Mouse (Mus musculus) ovary, adult 18-20 months (tissue): ENCODE measurements around the gene Mid2.
"Not testable (repeated sequence)": the region's sequence is repeated elsewhere in the genome, so short reads cannot be mapped to it uniquely, and the experiment has no call there.

Source experiments
- DNase-seq: peaks from one replicate; pipeline ENCODE4 v3.0.0; 2022; ENCODE audit warnings: low spot score, mixed read lengths

The Mid2 gene

DNA sequence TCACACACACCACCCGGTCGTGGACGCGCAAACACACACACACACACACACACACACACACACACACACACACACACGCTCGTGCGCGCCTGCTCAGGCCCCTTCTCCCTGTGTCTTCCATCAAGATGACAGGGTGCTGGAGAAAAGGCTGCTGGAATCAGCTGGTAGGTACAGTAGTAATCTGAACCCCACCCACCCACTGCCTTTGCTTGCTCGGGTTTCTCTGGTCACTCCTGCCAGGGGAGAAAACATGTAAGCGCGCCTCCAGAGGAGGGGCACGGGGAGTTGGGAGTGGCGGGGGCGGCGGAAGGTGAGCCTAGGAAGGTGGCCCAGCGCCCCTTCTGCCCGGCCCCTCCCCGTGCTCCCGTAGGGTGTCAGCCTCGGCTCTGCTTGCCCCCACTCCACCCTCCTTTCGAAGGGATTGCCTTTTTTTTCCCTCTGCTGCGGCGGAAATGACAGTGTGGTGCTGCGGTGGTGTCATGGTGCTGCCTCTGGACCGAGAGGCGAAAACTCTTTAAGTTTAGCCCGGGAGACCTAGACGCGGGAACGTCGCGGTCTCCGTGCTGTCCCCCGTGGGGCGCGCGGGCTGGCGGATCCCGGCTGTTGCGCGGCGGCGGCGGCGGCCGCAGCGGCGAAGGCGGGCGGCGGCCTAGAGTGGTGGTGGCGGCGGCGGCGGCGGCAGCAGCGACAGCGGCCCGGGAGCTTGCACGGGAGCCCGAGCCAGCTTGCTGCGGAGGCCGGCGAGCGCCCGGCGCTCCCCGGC is at the start of gene Mid2:
Mid2 (plus strand) TSS at position 121 of the 763 bp plus-strand sequence.
- peak; percentile 16 for DNase-seq

DNA sequence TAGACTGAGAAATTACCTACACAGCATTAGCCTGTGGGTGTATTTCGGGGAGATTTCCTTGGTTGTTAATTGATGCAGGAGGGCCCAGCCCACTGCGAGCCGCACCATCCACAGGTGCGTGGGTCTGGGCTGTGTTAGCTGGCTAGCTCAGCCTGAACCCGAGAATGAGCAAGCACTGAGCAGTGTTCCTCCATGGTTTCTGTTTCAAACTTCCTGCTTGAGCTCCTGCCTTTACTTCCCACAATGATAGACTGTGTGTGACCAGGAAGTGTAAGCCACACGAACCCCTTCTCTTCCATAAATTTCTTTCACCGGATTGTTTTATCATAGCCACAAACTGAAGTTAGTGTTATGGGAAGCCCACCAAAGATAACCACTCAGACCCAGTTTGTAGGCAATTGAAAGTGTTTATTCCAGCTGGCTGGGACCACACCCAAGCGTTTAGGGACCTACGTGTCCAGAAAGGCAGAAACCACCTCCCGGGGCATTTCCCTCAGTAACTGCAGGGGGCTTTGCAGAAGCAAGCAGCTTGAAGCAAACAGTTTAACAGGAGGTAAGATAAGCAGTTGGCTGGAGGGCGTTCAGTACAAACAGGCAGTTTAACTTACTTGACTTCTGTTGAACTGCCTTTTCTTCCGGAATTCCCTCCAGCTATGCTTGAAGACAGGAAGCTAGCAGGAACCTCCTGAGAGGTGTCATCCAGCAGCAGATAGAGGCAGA is 39.4 kb upstream of the Mid2 start:
- no peak for DNase-seq

DNA sequence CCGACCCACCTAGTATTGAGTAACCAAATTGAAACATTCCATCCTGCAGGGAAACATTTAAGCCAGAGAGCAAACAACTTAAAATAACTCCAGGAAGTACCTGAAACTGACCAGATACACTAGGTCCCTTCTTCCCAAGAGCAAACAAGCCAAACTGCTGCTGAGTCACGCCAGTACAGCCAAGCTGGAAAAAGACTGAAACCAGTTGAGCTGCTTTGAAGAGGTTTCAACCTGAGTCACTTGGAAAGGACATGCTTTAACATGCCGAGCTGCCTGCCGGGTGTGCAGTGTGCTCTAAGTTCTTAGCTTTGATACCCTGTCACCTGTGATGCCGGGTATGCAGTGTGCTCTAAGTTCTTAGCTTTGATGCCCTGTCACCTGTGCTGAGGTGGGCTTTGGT is 26.4 kb upstream of the Mid2 start:
- no peak for DNase-seq

DNA sequence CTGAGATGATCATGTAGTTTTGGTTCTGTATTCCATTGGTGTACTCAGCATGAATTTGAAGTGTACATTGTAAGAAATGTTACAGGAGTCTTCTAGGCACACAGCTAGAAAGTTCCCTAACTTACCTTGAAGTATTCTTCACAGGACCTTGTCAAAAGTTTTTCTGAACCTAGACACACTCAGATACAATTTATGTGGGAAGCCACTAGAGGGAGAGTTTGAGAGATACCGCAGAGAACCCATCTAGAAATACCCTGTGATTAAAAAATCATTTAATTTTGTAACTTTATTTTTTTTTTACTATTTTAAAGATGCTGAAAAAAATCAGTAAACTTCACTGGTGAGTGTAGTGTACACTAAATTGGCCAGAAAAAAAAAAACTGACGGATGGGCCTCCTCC is 24.8 kb upstream of the Mid2 start:
- DNase-seq: no peak

DNA sequence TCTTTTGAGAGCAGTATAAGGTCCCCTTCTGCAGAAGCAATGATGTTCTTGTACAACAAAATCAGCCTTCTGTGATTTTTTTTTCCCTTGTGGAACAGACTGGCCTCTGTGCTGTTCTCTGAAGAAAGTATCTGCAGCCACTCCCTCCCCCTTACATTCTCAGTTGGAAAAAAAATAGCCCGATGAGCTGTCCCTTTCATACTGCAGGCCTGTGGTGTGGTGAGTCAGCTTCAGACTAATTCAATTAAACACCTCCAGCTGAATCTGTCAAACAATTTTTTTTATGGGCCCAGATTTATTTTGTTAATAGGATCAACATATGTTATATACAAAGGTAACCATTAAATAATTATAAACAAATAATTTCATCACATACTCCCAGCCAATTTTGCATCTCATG is 3.7 kb upstream of the Mid2 start:
- no peak for DNase-seq

DNA sequence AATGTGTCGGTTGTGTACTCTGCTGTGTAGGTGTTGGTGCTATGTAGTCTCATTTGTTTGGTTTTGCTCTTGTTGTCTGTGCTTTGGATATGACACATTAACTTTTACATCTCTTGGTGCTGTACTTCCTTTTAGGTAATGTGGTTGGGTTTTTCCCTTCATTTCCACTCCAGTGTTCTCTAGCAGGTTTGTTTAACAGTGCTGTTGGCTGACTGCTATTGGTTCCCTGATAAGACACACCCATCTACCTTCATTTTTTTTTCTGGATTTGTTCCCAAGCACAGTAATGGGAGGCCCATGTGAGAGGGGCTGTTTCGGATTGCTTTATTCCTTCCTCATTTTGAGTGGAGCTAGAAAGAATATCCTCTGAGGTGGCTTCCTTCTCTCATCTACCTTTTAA is 883 bp upstream of the Mid2 start:
- no peak for DNase-seq

DNA sequence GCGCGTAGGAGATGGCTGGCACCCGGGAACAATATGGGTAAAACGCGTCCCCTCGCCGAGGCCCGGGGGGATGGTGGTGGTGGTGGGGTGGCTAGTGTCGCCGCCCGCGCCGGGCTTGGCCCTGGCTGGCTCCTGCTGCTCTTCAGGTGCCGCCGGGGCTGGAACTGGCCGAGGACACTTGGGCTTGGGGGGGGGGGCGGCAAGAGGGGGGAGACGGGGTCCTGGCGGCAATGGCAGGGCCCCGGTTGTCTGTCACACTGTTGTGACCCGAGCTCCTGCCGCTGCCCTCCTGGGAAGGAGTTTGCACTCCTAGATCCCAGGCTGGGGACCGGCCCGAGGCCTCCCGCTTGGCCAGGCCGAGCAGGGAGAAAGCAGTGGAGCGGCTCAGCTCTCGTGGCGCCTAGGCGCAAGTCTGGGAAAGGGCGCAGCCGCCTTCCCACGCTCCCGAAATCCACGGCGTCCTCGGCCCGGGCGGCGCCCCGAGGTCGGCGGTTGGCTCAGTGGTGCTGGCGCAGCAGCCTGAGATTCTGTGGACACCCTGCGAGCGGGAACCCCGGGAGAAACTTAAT is 927 bp downstream of the Mid2 start:
- DNase-seq: peak; percentile 8

DNA sequence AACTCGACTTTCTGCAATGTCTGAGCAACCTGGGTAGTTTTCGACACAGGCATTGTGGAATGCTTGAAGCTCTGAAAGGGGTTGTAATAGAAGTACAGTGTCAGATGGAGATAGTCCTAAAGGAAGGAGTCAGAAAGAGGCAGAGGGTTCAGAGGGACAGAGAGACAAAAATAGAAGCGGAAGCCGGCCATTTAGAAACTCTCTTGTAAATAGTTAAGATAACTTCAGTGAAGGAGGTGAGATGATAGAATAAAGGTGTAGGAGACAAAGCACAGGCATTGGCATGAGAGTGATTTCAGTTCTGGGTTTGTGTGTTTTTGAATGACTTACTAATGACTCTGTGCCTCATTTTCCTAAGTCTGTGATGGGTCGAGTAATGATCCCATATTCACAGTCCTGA is 11.0 kb downstream of the Mid2 start:
- no peak for DNase-seq

DNA sequence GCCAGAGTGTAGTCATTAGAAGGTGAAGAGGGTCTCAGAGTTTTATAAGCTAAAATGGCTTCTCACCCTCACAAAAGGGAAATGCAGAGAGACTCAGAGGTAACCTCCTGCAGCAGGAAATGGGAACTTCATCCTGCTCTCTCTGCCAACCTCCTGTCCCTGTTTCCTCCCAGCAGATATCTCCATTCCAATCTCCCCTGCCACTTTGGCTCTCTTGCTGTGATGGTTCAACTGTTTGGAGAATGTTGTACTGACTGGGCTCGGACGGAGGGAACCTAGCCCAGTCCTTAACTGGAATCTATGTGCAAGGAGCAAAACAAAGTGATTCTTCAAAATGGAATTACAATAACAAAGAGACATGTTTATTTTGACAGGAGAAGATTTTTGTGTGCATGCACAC is 23.9 kb downstream of the Mid2 start:
- DNase-seq: no peak

DNA sequence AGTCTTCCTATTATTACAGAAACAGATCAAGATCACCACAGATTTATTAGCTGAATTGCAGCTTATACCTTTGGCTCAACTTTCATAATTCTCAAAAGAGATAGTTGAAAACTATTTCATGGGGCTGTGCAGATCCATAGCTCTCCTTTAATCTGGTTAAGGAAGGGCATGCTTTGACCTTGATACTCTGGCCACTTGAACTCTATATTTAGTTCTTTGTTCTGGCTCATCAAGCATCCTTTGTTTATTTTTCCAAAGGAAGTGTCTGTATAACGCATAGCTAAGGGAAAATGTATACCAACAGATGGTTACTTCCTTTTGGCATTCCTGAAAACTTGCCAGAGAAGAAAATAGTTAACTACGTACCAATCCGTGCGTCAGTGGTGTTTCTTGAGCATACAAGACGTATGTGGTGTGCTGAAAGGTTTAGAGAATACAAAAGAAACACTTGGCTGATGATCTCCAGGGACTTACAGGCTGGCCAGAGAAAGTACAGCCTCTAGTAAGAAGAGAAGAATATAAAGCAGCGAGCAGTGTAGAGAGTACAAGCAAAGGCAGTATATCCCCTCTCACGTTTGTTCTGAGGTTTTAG is 33.6 kb downstream of the Mid2 start:
- DNase-seq: not testable (repeated sequence)

DNA sequence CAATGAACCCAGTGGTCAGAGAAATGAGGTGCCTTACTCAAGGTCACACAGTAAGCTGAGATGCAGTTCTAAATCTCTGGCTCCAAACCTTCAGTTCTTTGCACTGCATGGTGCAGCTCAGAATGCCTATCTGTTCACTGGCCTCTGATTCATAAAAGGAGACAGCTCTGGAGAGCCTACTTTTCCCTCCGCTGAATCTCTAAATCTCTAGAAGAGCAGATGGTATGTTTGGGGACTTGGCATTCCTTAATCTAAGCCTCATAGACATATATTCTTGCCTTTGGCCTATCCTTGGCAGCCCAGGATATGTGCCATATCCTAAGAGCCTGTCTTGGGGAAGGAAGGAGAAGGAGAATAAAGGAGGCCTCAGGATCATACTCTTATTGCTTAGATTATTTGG is 38.8 kb downstream of the Mid2 start:
- DNase-seq: no peak

DNA sequence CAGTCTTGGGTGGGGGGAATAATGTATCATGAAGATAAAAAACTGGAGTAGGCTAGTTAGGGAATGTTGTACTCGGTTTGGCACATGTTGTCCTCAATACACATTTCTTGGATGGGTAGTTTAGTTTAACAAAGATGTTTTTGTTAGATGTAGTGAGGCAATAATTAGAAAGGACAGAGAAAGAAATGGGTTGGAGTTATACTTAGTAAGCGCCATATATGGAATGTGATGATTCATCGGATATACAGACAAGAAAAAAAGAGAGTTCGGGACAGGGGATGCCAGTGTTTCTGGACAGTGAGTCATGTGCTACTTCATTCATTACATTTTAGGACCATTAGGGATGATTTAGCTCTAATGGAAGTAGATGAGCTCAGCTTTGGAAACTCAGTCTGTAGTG is 41.7 kb downstream of the Mid2 start:
- no peak for DNase-seq

DNA sequence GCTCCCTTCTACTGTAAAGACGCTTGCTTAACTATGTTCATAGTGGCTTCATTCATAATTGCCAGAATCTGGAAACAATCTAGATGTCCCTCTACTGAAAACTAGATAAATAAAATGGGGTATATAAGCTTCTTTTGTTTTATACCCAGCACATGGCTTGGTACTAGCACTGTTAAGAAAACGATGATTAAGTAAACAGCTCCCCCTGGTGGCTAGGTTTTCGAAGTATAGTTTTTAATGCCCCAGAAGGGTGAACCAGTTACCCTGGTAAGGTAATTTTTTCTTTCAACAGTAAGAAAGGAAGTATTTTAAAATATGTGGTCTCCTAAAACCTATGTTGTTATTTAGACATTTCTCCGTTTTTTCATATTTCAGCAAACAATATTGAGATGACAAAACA is 58.0 kb downstream of the Mid2 start:
- DNase-seq: no peak

DNA sequence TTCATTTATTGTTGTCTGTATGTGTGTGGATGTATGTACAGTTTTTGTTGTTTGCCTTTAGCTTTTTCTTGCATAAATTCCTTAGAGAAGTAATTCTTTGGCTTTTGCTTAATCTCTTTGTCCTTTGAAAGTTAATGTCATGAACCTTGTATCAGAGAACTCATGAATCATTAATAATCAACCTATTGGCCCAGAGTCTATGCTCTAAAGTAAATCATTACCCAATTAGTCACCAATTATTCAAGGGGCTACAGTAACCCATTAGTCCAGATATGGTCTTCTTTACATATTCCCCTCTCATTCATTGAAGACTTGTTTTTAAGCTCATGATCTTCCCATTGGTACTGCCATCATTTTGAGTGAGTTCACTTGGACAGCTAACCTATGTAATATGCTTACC is 74.6 kb downstream of the Mid2 start:
- DNase-seq: no peak

DNA sequence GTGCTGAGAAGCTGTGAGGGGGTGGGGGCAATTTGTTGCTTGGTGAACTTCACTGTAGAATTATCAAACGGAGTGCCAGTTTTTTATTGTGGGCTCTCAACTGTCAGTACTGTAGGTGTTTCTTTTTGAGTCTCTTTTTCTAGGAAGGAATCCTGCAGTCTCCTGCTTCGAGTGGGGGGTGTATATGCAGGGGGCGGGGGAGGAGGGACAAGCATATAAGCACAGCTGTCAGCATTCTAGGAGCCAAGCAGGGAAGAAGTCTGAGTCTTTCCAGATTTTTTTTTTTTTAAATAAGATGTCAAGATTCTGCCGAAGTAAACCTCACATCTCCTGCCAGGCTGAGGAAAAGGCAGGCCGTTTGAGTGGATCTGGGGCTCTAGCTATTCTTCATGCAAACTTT is 78.8 kb downstream of the Mid2 start:
- no peak for DNase-seq

DNA sequence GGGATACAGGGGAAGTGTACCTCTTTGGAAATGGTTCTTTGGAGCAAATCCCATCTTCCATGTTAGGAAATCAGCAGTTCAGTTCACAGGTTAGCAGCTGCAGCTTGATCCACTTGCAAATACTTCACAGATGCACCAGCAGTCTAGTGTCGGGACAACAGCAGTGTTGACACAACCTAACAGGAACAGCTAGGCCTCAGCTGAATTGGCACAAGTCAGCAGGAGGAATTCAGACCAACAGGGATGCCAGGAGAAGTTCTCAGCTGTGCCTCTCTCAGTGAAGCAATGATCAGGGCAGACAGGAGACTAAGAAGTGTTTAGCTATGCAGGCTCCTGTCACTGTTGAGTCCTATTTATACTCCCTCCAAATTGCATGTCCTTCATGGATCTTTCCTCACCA is 105.4 kb downstream of the Mid2 start:
- no peak for DNase-seq

DNA sequence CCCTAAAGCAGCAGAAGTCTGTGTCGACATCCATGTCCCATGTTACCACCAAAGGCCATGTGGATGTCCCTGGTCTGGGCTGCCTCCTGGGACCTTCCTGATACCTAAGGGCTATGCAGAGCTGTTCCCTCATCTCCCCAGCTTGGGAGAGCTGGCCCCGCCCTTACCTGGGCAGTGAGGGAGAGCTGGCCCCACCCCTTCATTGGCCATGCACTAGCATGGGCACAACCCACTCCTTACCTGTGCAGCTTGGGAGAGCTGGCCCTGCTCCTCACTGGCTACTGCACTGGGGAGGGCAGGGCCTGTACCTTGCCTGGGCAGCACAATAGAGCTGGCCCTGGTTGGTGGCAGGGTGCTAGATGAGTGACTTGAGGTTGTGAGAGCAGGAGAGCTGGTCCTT is 140.9 kb downstream of the Mid2 start:
- no peak for DNase-seq

DNA sequence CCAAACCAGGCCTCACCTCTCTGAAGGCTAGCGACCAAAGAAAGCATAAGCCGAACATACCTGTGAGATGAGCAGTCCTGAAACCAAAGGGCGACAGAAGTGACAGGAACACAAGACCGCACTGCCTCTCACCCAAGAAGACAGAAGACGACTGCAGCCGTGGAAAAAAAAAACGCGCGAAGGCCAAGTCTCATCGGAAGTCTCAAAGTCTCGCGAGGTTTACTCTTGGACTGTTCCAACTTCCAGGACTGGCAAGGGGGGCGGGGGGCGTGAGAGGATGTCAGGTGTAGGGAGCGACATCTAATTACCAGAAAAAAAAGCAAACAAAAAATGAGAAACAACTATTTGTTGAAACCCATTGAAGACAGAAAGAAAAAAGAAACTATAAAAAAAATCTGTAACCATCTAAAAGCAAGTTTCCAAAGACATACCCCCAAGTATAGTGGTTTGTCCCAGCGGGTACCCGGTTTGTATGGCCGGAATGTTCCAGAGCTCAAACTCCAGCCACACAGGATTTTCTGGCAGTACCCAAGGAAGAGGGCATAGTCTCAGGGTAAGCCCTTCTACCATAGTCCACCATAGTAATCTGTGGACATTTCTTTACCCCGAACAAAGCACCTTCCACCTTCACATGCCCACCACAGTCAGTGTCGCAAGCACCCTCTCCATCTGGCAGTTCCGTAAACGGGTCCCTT is 149.1 kb downstream of the Mid2 start, which contains the start of gene Tex13b:
Tex13b (minus strand) TSS at position 122 of the 695 bp plus-strand sequence.
- no peak for DNase-seq
